Mouse (Mus musculus): ENCODE measurements at regions not wholly inside any gene's neighbourhood (a gene's known extent, or its start where the extent isn't known, plus 50 kb on each side); places are given as distances from the start of the nearest gene placed in this dataset.

DNA sequence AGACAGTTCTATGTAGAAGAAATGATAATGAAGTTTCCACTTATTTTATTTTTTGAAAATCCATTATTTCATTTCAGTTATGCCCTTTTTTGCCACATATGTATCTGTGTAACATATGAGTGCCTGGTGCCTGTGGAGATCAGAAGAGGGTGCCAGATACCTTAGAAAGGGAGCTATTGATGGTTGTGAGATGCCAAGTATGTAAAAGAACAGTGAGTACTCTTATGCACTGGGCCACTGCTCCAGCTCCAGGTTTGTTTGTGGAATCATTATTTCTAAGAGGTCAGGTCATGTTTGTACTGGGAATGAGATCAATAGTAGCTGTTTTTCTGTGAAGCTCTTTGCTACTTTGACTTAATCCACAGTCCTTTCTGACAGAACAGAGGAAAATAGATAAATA lies 68.1 kb downstream of the Cenpw start:
- no peak for DNase-seq (ENCODE audit: low spot score in 2 of 2)

DNA sequence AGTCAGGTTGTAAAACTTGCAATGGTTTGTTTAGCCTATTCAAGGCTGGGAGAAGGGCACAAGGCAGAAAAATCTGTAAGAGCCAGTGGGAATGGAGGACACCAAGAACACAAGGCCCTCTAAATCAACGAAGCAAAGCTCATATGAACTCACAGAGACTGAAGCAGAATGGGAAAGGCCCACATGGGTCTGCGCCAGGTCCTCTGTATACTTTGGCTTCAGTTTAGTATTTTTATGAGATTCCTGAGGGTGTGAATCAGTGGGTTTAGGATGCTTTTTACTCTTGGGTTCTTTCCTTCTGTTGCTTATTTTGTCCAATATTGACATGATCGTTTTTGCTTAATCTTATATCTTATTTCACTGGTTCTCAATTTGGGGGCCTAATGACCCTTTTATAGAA lies 90.0 kb downstream of the Cenpw start:
- no peak for DNase-seq (ENCODE audit: low spot score in 2 of 2)

DNA sequence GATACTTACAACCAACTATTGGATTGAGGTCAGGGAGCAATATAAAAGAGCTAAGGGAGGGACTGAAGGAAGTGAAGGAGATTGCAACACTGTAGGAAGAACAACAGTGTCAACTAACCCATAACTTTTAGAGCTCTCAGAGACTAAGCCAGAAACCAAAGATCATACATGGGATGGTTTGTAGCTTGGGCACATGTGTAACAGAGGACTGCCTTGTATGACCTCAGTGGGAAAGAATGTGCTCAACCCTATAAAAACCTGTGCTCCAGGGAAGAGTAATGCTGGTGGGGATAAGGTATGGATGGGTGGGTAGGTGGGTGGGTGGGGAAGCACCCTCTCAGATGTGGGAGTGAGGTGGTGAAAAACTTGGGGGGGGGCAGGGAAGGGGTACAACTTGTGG lies 97.9 kb downstream of the Cenpw start:
- DNase-seq (ENCODE audit: low spot score in 2 of 2): no peak

DNA sequence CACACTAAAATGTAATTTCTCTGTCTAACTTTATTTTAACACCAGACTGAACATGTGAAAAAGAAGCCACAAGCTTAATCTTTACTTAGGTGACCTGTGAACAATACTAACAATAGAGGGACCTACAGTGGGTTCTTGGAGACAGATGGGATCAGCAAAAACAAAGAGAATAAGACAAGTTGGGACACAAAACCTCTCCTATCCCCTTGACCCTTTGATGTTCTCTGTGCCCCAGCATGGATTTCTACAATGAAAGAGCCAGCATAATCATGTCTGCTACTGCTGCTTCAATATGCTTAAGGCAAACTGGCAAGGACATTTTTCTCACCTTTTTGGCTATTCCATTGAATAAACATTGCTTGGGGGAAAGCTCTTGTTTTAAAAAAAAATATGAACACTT lies 105.8 kb downstream of the Cenpw start:
- no peak for DNase-seq (ENCODE audit: low spot score in 2 of 2)

DNA sequence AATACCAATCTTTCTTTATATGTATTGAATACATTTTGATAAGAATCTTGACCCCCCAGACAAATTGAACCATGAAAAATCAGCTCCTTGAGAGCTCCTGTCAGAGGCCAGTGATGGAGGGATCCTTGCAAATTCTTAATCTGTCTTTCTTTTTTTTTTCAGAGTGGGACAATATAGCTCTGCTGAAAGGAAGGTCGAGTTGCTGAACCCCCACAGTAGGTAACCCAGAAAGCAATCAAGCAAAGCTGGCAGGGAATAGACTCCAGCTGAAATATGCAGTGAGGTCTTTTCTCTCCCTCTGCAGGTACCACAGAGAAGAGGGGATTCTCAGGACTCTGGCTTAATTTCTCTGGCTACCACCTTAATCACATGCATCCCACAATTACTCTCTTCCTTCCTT lies 108.8 kb downstream of the Cenpw start:
- DNase-seq (ENCODE audit: low spot score in 2 of 2): no peak

DNA sequence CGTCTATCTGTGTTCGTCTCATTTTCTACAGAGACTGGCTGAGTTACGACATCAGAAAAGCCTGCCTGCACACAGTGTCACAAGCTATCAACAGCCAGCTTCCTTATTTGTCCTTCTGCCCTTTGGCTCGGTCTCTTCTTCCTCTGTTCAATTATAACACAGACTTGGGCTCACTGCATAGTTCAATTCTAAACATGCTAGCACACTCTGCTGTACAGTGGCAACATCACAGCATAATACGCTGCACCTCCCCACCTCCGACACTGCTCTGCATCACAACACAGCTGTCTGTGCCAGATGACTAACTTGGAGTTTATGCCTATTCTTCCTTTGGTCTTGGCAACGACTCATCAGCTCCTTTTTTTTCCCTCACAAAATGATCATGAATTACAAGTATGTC lies 111.0 kb downstream of the Cenpw start:
- peak; percentile 37 to 55 for DNase-seq (ENCODE audit: low spot score in 2 of 2)

DNA sequence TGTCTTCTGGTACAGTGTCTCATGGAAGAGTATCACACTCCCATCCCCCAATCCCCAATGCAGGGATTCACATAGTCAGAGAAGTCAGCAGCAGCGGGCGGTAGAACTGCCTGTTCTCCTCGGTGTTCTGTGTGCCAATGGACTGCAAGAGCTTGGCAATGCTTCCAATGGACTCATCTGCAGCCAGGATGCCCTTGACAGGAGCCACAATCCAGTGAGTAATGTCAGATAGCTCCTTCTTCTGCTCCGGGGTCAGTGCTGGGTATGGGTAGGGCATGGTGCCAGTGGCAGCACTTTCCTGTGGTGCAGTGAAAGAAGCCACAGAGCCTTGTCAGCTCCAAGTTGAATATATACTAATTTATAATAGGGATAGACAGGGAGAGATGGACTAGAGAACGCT lies 115.3 kb downstream of the Cenpw start:
- DNase-seq (ENCODE audit: low spot score in 2 of 2): no peak

DNA sequence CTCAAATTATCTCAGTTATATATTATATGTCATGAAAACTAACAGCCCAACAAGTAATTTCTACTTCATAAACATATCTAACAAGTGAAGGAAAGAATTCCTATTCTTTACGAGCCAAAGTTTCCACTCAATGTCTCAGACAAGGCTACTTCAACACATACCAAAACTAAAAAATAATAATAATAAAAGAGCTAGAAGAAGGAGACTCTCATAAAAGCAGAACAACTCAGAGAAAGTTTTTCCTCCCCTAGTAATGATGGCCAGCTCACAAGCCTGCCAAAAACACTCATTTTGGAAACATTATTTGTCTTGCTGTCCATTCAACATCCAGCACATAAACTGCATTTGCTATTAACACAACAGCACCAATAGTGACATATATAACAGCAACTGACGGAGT lies 133.7 kb downstream of the Cenpw start:
- DNase-seq (ENCODE audit: low spot score in 2 of 2): no peak

DNA sequence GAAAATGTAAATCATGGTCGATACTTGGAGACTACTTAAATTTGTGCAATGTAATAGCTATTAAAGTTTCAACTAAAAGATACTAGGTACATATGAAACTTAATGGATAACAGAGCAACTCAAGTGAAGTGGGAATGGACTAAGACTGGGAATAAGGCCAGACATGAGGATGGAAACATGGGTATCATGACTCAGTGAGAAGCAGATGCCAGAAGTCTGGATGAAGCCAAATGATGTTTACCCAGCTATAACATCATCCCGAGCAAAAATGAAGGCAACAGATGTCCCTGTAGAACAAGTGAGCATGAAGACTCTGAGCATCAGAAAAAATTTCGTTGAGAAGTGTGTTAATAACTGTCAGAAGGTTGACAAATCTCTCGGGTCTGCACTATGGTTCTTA lies 169.7 kb downstream of the Cenpw start:
- peak in 1 of 2 experiments; percentile 31 for DNase-seq (ENCODE audit: low spot score in 2 of 2)

DNA sequence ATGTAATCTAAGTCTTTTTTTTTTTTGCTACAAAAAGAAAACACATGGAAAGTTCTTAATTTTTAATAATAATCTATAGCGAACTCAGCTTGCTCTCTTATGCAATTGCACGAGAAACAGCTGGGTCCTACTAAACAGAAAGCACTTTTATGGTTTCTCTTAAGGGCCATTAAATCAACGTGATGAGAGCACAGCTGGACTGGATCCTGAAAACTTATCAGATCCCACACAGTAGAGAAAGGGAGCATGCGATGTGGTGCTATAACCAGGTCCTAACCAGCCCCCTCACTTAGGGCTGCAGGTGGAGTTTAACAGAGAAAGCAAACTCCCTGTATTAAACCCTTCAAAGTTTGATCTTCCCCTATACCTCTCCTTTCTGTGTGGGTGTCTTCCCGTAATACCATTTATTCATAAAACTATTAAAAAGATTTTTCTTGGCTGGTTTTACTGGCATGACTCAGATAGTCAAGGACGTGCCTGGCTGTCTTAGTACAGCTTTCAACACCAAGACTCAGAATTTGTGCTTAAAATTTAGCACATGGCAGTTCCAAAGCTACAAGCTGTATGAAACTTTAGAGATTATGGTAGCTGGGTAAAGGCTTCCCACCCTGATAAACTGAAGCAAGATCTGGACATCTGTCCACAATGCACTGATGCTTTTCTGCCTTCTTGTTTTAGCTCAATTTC lies 197.3 kb downstream of the Cenpw start:
- no peak for DNase-seq (ENCODE audit: low spot score in 2 of 2)

DNA sequence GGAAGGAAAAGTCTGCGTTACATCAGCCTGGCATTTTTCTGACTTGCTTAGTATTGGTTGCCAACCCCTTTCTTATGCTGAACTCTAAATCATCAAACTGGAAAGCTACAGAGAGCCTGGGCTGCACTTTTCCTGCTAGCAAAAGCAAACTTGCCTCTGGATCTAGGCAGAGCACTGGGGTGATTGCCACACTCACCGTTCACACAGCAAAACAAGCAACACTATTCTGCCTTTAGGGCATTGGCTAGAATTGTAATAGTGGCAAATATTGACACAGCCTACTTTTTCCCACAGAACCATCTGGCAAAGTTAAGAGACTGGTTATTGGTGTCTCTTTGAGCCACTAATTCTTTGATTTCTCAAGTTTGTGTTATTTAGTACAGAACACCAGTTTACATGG lies 199.5 kb downstream of the Cenpw start:
- DNase-seq (ENCODE audit: low spot score in 2 of 2): no peak

DNA sequence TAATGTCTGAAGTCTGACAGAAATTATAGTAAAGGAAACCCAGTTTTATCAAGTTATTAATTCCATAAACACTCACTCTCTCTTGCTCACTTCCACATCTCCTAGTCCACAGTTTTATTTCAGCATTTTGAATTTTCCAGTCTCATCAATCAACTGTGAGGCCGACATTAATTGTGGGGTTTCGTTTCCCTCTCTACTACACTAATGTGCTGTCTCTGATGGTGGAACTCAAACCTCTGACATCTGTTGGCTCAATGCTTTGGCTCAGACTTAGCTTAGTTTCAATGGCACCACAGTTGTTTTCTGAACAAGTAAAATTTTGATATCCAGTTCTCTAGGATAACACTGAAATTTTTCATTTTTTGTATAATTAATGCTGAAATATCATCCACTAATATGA lies 218.8 kb downstream of the Cenpw start:
- DNase-seq (ENCODE audit: low spot score in 2 of 2): no peak
